Mouse (Mus musculus): Measurements from ENCODE around the gene Kat6b. TPM values are rescaled to one million over a fixed set of nuclear protein-coding genes. Genes with fewer than 3 reads are reported as not detected.

Gene Kat6b
- polyA plus RNA-seq, 1 experiment = 26.3 TPM

DNA sequence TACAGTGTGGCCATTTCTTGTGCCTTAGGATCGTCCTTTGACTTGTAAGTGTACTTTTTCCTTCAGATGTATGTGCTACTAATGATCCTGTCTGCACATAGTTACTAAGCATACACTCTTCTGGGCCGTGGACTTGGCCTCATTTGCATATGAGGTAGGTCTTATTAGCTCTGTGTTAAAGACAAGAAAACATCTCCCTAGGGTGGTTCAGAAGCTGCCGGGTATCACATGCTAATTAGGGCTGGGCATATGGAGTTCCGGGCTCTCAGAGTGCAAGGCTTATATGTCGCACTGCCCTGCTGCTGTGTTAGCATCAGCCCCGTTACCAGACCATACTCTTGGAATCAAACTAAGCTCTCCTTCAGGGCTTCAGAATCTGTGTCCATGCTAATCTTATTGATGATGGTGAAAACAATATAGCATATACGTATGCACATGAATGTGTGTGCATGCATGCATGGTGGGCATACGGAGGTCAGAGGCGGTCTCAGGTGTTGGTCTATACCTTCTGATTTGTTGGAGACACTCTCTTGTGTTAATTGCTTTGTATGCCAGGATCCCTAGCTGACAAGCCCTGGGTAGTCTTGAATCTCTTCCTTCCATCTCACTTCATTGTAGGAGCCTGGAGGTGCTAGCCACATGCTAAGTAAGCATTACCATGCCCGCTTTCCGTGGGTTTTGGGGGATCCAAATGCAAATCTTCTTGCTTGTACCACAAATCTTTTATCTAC lies 53.5 kb downstream of the Kat6b start:
- Histone ChIP-seq H3K27ac (ENCODE audit: insufficient read depth, low read length) (no peak overlapping the region), H3K4me1 (ENCODE audit: control insufficient read depth, insufficient read depth, low read length) (peaks cover 10% of the 10 kb centered on the region), H3K4me3 (ENCODE audit: insufficient read depth, low read length) (no peak overlapping the region)
- TF ChIP-seq CTCF (IDR thresholded peaks at IDR 0.05; ENCODE audit: extremely low read depth, insufficient read depth, low read length) (no peak), POLR2A (IDR thresholded peaks at IDR 0.05; ENCODE audit: extremely low read depth, insufficient read depth, low read length) (no peak)

DNA sequence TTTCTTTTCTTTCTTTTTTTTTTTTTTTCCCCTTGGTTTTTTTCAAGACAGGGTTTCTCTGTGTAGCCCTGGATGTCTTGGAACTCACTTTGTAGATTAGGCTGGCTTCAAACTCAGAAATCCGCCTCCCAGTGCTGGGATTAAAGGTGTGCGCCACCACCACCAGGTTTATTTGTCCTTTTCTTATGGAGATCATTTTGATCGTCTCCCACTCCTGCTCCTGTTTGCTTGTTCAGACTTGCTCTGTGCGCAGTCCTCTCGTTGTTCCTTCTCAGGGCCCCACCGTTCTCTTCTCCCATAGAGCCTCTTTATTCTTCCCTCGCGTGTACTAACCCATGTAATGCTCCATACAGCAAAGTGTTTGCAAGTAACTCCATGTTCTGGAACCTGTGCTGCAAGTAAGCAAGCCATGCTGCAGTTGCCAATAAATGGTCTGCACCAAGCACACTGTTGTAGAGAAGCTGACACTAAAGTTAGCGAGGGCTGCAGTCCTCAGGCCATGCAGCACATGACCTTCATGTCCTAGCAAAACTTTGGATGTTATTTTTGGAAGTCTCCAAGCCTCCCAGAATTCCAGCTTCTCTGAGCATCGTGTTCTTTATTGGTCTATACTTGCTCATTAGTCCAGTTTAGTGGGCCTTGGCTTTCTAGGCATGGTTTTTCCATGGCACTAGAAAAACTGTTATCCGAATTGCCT lies 55.4 kb downstream of the Kat6b start:
- Histone ChIP-seq H3K4me1 (ENCODE audit: control insufficient read depth, insufficient read depth, low read length) (peaks cover 10% of the 10 kb centered on the region), H3K4me3 (ENCODE audit: insufficient read depth, low read length) (no peak overlapping the region), H3K27ac (ENCODE audit: insufficient read depth, low read length) (no peak overlapping the region)
- TF ChIP-seq CTCF (IDR thresholded peaks at IDR 0.05; ENCODE audit: extremely low read depth, insufficient read depth, low read length) (no peak), POLR2A (IDR thresholded peaks at IDR 0.05; ENCODE audit: extremely low read depth, insufficient read depth, low read length) (no peak)

DNA sequence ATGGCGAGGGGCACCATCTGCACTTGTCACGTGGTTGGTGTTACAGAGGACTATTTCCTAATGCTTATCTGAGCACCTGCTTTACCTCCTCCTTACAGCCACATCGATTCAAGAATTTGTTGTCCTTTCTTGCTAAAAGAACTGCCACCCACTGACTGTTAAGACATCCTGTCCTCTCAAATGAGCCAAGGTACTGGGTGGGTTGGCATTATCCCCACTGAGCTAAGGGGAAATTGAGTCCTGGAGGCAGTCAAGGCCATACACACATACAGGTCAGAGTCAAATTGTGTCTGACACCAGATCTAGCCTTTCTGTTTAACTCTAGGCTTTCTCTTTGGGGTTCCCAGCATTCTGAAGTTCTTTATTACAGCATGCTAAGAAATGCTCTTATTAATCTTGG lies 56.6 kb downstream of the Kat6b start:
- TF ChIP-seq CTCF (IDR thresholded peaks at IDR 0.05; ENCODE audit: extremely low read depth, insufficient read depth, low read length) = no peak
- TF ChIP-seq POLR2A (IDR thresholded peaks at IDR 0.05; ENCODE audit: extremely low read depth, insufficient read depth, low read length) = no peak
- no peak overlapping the region for H3K27ac ChIP-seq (ENCODE audit: insufficient read depth, low read length)
- H3K4me1 ChIP-seq (ENCODE audit: control insufficient read depth, insufficient read depth, low read length) = peaks cover 10% of the 10 kb centered on the region
- H3K4me3 ChIP-seq (ENCODE audit: insufficient read depth, low read length) = no peak overlapping the region

DNA sequence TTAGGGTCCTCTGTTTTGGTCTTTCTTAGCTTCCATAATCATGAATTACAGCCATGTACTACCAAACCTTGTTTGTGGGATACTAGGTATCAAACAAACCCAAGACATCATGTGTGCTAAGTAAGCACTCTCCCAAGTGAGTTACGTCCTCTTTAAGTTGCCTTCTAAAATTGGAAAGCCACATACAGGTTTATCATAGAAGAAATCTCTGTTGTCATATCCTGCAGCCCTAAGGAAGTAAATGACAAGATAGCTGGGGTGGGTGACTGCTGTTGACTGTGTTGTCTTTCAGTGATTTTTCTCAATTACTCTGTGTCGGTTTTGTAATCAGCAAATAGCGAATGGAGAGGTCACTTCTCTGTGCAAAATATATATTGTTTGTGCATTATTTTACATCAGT lies 58.5 kb downstream of the Kat6b start:
- H3K27ac ChIP-seq (ENCODE audit: insufficient read depth, low read length) = no peak overlapping the region
- TF ChIP-seq CTCF (IDR thresholded peaks at IDR 0.05; ENCODE audit: extremely low read depth, insufficient read depth, low read length) (no peak), POLR2A (IDR thresholded peaks at IDR 0.05; ENCODE audit: extremely low read depth, insufficient read depth, low read length) (no peak)
- H3K4me3 ChIP-seq (ENCODE audit: insufficient read depth, low read length) = no peak overlapping the region
- peaks cover 6% of the 10 kb centered on the region for H3K4me1 ChIP-seq (ENCODE audit: control insufficient read depth, insufficient read depth, low read length)

DNA sequence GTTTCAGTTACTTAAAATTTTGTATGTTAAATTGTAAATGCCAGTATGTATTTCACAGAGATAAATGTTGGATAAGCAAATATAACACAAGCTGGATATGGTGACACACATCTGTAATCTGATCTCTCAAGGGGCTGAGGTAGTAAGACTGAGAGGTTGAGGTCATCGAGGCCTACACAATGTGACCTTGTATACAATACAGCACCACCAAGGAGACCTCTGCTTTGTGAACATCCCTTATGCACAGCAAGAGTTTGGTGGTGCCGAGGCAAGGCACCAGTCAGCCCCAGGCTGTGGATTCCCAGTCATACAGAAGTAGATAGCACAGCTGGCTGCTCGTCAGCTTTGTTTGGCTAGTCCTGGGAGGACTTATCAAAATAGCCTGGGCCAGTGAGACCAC lies 59.1 kb downstream of the Kat6b start:
- Histone ChIP-seq H3K27ac (ENCODE audit: insufficient read depth, low read length) (no peak overlapping the region), H3K4me3 (ENCODE audit: insufficient read depth, low read length) (no peak overlapping the region), H3K4me1 (ENCODE audit: control insufficient read depth, insufficient read depth, low read length) (peaks cover 8% of the 10 kb centered on the region)
- TF ChIP-seq POLR2A (IDR thresholded peaks at IDR 0.05; ENCODE audit: extremely low read depth, insufficient read depth, low read length) (no peak), CTCF (IDR thresholded peaks at IDR 0.05; ENCODE audit: extremely low read depth, insufficient read depth, low read length) (no peak)

DNA sequence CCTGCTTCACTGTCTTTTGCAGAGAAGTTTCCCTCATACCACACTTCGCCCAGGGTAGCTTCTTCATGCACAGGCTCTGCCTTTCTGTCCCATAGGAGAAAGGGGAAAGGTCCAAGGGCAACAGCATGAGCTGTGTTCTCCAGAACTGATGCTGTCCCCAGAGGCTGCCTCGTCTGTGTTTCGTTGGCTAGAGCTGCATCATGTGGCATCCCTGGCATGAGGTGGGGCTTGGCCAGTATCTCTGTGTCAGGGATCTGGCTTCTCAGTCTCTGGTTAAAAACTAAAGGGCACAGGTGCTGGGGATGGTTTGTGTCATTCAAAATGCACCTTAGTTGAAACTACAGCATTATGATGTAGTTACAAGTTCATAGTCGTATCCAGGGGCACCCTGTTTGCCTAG lies 64.3 kb downstream of the Kat6b start:
- TF ChIP-seq POLR2A (IDR thresholded peaks at IDR 0.05; ENCODE audit: extremely low read depth, insufficient read depth, low read length) = no peak
- no peak for TF ChIP-seq CTCF (IDR thresholded peaks at IDR 0.05; ENCODE audit: extremely low read depth, insufficient read depth, low read length)
- no peak overlapping the region for H3K27ac ChIP-seq (ENCODE audit: insufficient read depth, low read length)
- H3K4me1 ChIP-seq (ENCODE audit: control insufficient read depth, insufficient read depth, low read length) = peaks cover 14% of the 10 kb centered on the region
- no peak overlapping the region for H3K4me3 ChIP-seq (ENCODE audit: insufficient read depth, low read length)

DNA sequence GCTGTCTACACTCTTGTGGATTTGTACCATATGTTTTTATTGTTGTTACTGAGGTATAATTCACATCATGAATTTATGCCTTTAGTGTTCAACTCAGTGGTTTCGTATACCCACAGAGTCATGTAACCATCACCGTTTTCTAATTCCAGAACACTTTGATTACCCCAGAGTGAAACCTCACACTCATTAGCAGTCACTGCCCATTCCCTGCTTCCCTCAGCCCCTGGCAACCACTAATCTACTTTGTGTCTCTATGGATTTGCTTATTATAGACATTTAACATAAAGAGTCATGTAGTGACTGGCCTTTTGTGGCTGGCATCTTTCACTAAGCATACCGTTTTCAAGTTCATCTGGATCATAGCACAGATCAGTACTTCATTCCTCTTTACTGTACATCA lies 65.1 kb downstream of the Kat6b start:
- H3K4me3 ChIP-seq (ENCODE audit: insufficient read depth, low read length) = no peak overlapping the region
- H3K4me1 ChIP-seq (ENCODE audit: control insufficient read depth, insufficient read depth, low read length) = peaks cover 14% of the 10 kb centered on the region
- no peak overlapping the region for H3K27ac ChIP-seq (ENCODE audit: insufficient read depth, low read length)
- TF ChIP-seq POLR2A (IDR thresholded peaks at IDR 0.05; ENCODE audit: extremely low read depth, insufficient read depth, low read length) = no peak
- TF ChIP-seq CTCF (IDR thresholded peaks at IDR 0.05; ENCODE audit: extremely low read depth, insufficient read depth, low read length) = no peak

DNA sequence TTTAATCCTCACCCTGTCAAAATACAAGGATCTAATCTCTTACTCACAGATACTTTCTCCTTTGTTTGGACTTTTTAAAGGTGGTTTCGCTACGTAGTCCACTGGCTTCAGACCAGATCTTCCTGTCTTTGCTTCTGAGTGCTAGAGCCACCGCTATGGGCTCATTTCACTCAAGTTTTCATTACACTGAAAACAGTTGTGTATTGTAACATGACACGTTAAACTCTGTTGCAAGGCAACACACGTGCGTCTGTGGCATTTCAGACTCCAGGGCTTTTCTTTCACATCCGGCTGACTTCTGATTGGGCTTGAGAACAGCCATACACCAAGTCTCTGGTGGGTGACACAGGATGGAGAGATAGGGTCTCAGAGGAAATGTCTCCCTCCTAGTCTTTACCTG lies 66.1 kb downstream of the Kat6b start:
- H3K4me1 ChIP-seq (ENCODE audit: control insufficient read depth, insufficient read depth, low read length) = peaks cover 14% of the 10 kb centered on the region
- no peak overlapping the region for H3K27ac ChIP-seq (ENCODE audit: insufficient read depth, low read length)

DNA sequence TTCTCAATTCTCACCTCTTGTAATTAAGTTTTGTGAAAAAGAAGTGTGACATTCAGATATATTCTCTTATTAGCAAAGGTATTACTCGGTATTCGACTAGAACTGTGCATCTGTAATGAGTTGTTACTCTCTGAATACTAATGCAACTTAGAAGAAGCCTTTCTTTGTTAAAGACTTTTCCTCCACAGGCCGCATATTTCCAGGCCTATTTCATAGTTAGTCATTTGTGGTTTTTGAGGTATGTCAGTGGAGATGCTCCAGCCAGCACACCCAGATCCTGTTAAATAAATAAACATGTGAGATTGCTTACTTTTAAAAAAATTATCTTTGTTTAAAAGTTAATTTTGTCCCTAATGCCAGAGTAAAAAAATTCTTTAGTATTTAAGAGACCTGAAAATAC lies 66.7 kb downstream of the Kat6b start:
- Histone ChIP-seq H3K4me1 (ENCODE audit: control insufficient read depth, insufficient read depth, low read length) (peaks cover 15% of the 10 kb centered on the region), H3K27ac (ENCODE audit: insufficient read depth, low read length) (no peak overlapping the region), H3K4me3 (ENCODE audit: insufficient read depth, low read length) (no peak overlapping the region)
- TF ChIP-seq POLR2A (IDR thresholded peaks at IDR 0.05; ENCODE audit: extremely low read depth, insufficient read depth, low read length) = no peak
- TF ChIP-seq CTCF (IDR thresholded peaks at IDR 0.05; ENCODE audit: extremely low read depth, insufficient read depth, low read length) = no peak

More for the DNA sequence above, 66.1 kb downstream of the Kat6b start:
- no peak overlapping the region for H3K4me3 ChIP-seq (ENCODE audit: insufficient read depth, low read length)
- no peak for TF ChIP-seq POLR2A (IDR thresholded peaks at IDR 0.05; ENCODE audit: extremely low read depth, insufficient read depth, low read length)
- no peak for TF ChIP-seq CTCF (IDR thresholded peaks at IDR 0.05; ENCODE audit: extremely low read depth, insufficient read depth, low read length)
